Mouse (Mus musculus) forelimb bud, embryonic 11.5 days (tissue): ENCODE measurements around the gene Zcchc10.

Experiments used
- DNase-seq: peaks from one replicate; pipeline ENCODE4 v3.0.0-alpha.2; 2012; ENCODE audit warnings: low read depth, low spot score

Gene Zcchc10

GRCm38 (mm10) chr11:53378918-53379317 is 54.4 kb downstream of the Zcchc10 start:
- no peak for DNase-seq
